Mouse (Mus musculus) layer of hippocampus, adult 11-12 months (tissue): ENCODE measurements around the gene Tfcp2l1.

Experiments
- DNase-seq: peaks from one replicate; pipeline ENCODE4 v3.0.0; 2022; ENCODE audit warnings: low spot score

Tfcp2l1 gene

GRCm38 (mm10) chr1:118650771-118651080 lies 23.0 kb downstream of the Tfcp2l1 start:
- DNase-seq, result no peak

- DNase-seq, result no peak
Observed at GRCm38 (mm10) chr1:118658716-118659115, 31.0 kb downstream of the Tfcp2l1 start.

GRCm38 (mm10) chr1:118660880-118661465 lies 33.2 kb downstream of the Tfcp2l1 start:
- DNase-seq, result no peak

- DNase-seq, result no peak
Observed at GRCm38 (mm10) chr1:118663062-118663461, 35.3 kb downstream of the Tfcp2l1 start.

GRCm38 (mm10) chr1:118667536-118667935 lies 39.8 kb downstream of the Tfcp2l1 start:
- DNase-seq, result no peak

GRCm38 (mm10) chr1:118672196-118672595 lies 44.5 kb downstream of the Tfcp2l1 start:
- DNase-seq, result peak; percentile 19

- DNase-seq, result no peak
Observed at GRCm38 (mm10) chr1:118674176-118674575, 46.4 kb downstream of the Tfcp2l1 start.

- DNase-seq, result no peak
Observed at GRCm38 (mm10) chr1:118681980-118682379, 54.2 kb downstream of the Tfcp2l1 start.

GRCm38 (mm10) chr1:118683686-118684085 lies 55.9 kb downstream of the Tfcp2l1 start:
- no peak for DNase-seq

- DNase-seq, result no peak
Observed at GRCm38 (mm10) chr1:118687726-118688125, 60.0 kb downstream of the Tfcp2l1 start.

- no peak for DNase-seq
Observed at GRCm38 (mm10) chr1:118689830-118690229, 62.1 kb downstream of the Tfcp2l1 start.

GRCm38 (mm10) chr1:118694436-118694835 lies 66.7 kb downstream of the Tfcp2l1 start:
- peak; percentile 5 for DNase-seq

GRCm38 (mm10) chr1:118697906-118698305 lies 70.2 kb downstream of the Tfcp2l1 start:
- no peak for DNase-seq

GRCm38 (mm10) chr1:118699118-118699890 lies 71.6 kb downstream of the Tfcp2l1 start:
- DNase-seq, result no peak

GRCm38 (mm10) chr1:118699961-118700360 lies 72.2 kb downstream of the Tfcp2l1 start:
- DNase-seq, result no peak

- DNase-seq, result no peak
Observed at GRCm38 (mm10) chr1:118711606-118712005, 83.9 kb downstream of the Tfcp2l1 start.

GRCm38 (mm10) chr1:118716225-118716624 lies 88.5 kb downstream of the Tfcp2l1 start:
- DNase-seq, result peak; percentile 6

- DNase-seq, result no peak
Observed at GRCm38 (mm10) chr1:118718055-118718454, 90.3 kb downstream of the Tfcp2l1 start.

GRCm38 (mm10) chr1:118719699-118720098 lies 92.0 kb downstream of the Tfcp2l1 start:
- DNase-seq, result no peak

- no peak for DNase-seq
Observed at GRCm38 (mm10) chr1:118720474-118721095, 92.8 kb downstream of the Tfcp2l1 start.

GRCm38 (mm10) chr1:118727075-118727474 lies 99.3 kb downstream of the Tfcp2l1 start:
- DNase-seq, result no peak

GRCm38 (mm10) chr1:118728796-118729195 lies 101.1 kb downstream of the Tfcp2l1 start:
- no peak for DNase-seq
